Mouse (Mus musculus) stomach, embryonic 16.5 days (tissue): ENCODE measurements at regions not wholly inside any gene's neighbourhood (a gene's known extent, or its start where the extent isn't known, plus 50 kb on each side); places are given as distances from the start of the nearest gene placed in this dataset.

Experiments
- ATAC-seq: fragments of 200-750 bp; cut with Nextera tagmentation; 2 replicates; pipeline ENCODE4 v1.8.0; 2017; ENCODE audit warnings: moderate number of reproducible peaks, moderate TSS enrichment; ENCODE audit not compliant: insufficient read depth, low FRiP score
- H3K27ac ChIP-seq: fragments of 300-500 bp; sonication (generic); 2 replicates; pipeline ENCODE4 v1.5.1; 2014; ENCODE audit warnings: low read length
- H3K27me3 ChIP-seq: fragments of 300-500 bp; sonication (generic); 2 replicates; pipeline ENCODE4 v1.6.1; 2014; ENCODE audit warnings: low read length, control low read depth, mixed read lengths; ENCODE audit not compliant: control insufficient read depth, insufficient read depth
- H3K36me3 ChIP-seq: fragments of 300-500 bp; sonication (generic); 2 replicates; pipeline ENCODE4 v1.6.1; 2014; ENCODE audit warnings: low read length; ENCODE audit not compliant: control insufficient read depth, insufficient read depth
- H3K4me1 ChIP-seq: fragments of 300-500 bp; sonication (generic); 2 replicates; pipeline ENCODE4 v1.6.1; 2014; ENCODE audit warnings: low read length, control low read depth, mixed read lengths; ENCODE audit not compliant: control insufficient read depth, insufficient read depth
- H3K4me2 ChIP-seq: fragments of 300-500 bp; sonication (generic); 2 replicates; pipeline ENCODE4 v1.6.1; 2014; ENCODE audit warnings: low read depth, low read length, mixed read lengths
- H3K4me3 ChIP-seq: fragments of 300-500 bp; sonication (generic); replicated peaks from 2 replicates; pipeline ENCODE4 v1.5.1; 2014; ENCODE audit warnings: mild to moderate bottlenecking, low read length
- H3K9ac ChIP-seq: fragments of 300-500 bp; sonication (generic); 2 replicates; pipeline ENCODE4 v1.6.1; 2014; ENCODE audit warnings: low read length
- H3K9me3 ChIP-seq: fragments of 300-500 bp; sonication (generic); replicated peaks from 2 replicates; pipeline ENCODE4 v1.6.1; 2016; ENCODE audit warnings: low read length, control low read depth; ENCODE audit not compliant: control insufficient read depth
- WGBS: fragments of 180-500 bp; shearing (Covaris S2); extraction: QIAGEN DNeasy Blood & Tissue Kit; methylation state at CpG from one replicate; pipeline ENCODE4 v1.1.7; 2014; 5-methylcytosine and 5-hydroxymethylcytosine counted together

GRCm38 (mm10) chr4:127862875-127863274, 107.9 kb downstream of the CK137956 start:
- H3K9me3 ChIP-seq, result no peaks in the 10 kb centered on the region
- H3K36me3 ChIP-seq, result no peaks in the 10 kb centered on the region
- no peak overlapping the region for H3K4me2 ChIP-seq
- 89% methylated on average over 5 of the region's 5 CpGs for WGBS
- no peak for ATAC-seq
- H3K4me3 ChIP-seq, result no peak overlapping the region
- no peak overlapping the region for H3K27ac ChIP-seq
- no peak overlapping the region for H3K9ac ChIP-seq
- H3K4me1 ChIP-seq, result no peaks in the 10 kb centered on the region
- H3K27me3 ChIP-seq, result no peaks in the 10 kb centered on the region

GRCm38 (mm10) chr4:127861319-127862117, 109.2 kb downstream of the CK137956 start:
- H3K4me1 ChIP-seq, result no peaks in the 10 kb centered on the region
- no peaks in the 10 kb centered on the region for H3K9me3 ChIP-seq
- ATAC-seq, result no peak
- WGBS, result 66% methylated on average over 16 of the region's 16 CpGs
- H3K27me3 ChIP-seq, result no peaks in the 10 kb centered on the region
- H3K9ac ChIP-seq, result no peak overlapping the region
- no peaks in the 10 kb centered on the region for H3K36me3 ChIP-seq
- H3K27ac ChIP-seq, result no peak overlapping the region
- H3K4me2 ChIP-seq, result no peak overlapping the region
- no peak overlapping the region for H3K4me3 ChIP-seq

- no peaks in the 10 kb centered on the region for H3K9me3 ChIP-seq
- H3K4me3 ChIP-seq, result no peak overlapping the region
- no peak overlapping the region for H3K9ac ChIP-seq
- no peak overlapping the region for H3K27ac ChIP-seq
- WGBS, result 77% methylated on average over 4 of the region's 4 CpGs
- H3K4me2 ChIP-seq, result no peak overlapping the region
- no peak for ATAC-seq
- H3K36me3 ChIP-seq, result no peaks in the 10 kb centered on the region
- H3K4me1 ChIP-seq, result no peaks in the 10 kb centered on the region
- H3K27me3 ChIP-seq, result no peaks in the 10 kb centered on the region
Measured at GRCm38 (mm10) chr4:127860271-127860670, 110.5 kb downstream of the CK137956 start.

GRCm38 (mm10) chr4:127859505-127859904, 111.2 kb downstream of the CK137956 start:
- Histone ChIP-seq H3K9me3 (no peaks in the 10 kb centered on the region), H3K36me3 (no peaks in the 10 kb centered on the region), H3K27me3 (no peaks in the 10 kb centered on the region), H3K4me3 (no peak overlapping the region), H3K4me1 (no peaks in the 10 kb centered on the region), H3K4me2 (no peak overlapping the region), H3K27ac (no peak overlapping the region), H3K9ac (no peak overlapping the region)
- WGBS, result 81% methylated on average over 6 of the region's 6 CpGs
- no peak for ATAC-seq

- no peak overlapping the region for H3K4me2 ChIP-seq
- ATAC-seq, result no peak
- no peaks in the 10 kb centered on the region for H3K4me1 ChIP-seq
- 85% methylated on average over 3 of the region's 3 CpGs for WGBS
- H3K9ac ChIP-seq, result no peak overlapping the region
- H3K4me3 ChIP-seq, result no peak overlapping the region
- no peaks in the 10 kb centered on the region for H3K36me3 ChIP-seq
- H3K27ac ChIP-seq, result no peak overlapping the region
- no peaks in the 10 kb centered on the region for H3K27me3 ChIP-seq
- no peaks in the 10 kb centered on the region for H3K9me3 ChIP-seq
Measured at GRCm38 (mm10) chr4:127858566-127858965, 112.2 kb downstream of the CK137956 start.

- Histone ChIP-seq H3K4me3 (no peak overlapping the region), H3K4me2 (no peak overlapping the region), H3K36me3 (no peaks in the 10 kb centered on the region), H3K27ac (no peak overlapping the region), H3K4me1 (no peaks in the 10 kb centered on the region), H3K9ac (no peak overlapping the region), H3K27me3 (no peaks in the 10 kb centered on the region), H3K9me3 (no peaks in the 10 kb centered on the region)
- WGBS, result 74% methylated on average over 1 of the region's 1 CpGs
- no peak for ATAC-seq
Measured at GRCm38 (mm10) chr4:127855836-127856235, 114.9 kb downstream of the CK137956 start.

- Histone ChIP-seq H3K9me3 (no peaks in the 10 kb centered on the region), H3K4me2 (no peak overlapping the region), H3K27ac (no peak overlapping the region), H3K27me3 (no peaks in the 10 kb centered on the region), H3K4me3 (no peak overlapping the region), H3K9ac (no peak overlapping the region), H3K4me1 (no peaks in the 10 kb centered on the region), H3K36me3 (no peaks in the 10 kb centered on the region)
- 84% methylated on average over 3 of the region's 3 CpGs for WGBS
- ATAC-seq, result no peak
Measured at GRCm38 (mm10) chr4:127854776-127855409, 115.9 kb downstream of the CK137956 start.

- no peaks in the 10 kb centered on the region for H3K4me1 ChIP-seq
- no peak overlapping the region for H3K27ac ChIP-seq
- H3K9ac ChIP-seq, result no peak overlapping the region
- no peaks in the 10 kb centered on the region for H3K27me3 ChIP-seq
- no peak overlapping the region for H3K4me2 ChIP-seq
- ATAC-seq, result no peak
- WGBS, result 77% methylated on average over 5 of the region's 5 CpGs
- H3K36me3 ChIP-seq, result no peaks in the 10 kb centered on the region
- H3K9me3 ChIP-seq, result no peaks in the 10 kb centered on the region
- H3K4me3 ChIP-seq, result no peak overlapping the region
Measured at GRCm38 (mm10) chr4:127849306-127849705, 121.4 kb downstream of the CK137956 start.

- H3K9me3 ChIP-seq, result no peaks in the 10 kb centered on the region
Measured at GRCm38 (mm10) chr4:127846321-127846720, 124.4 kb downstream of the CK137956 start.

More at GRCm38 (mm10) chr4:127846321-127846720, 124.4 kb downstream of the CK137956 start:
- no peaks in the 10 kb centered on the region for H3K4me1 ChIP-seq
- no peak overlapping the region for H3K9ac ChIP-seq
- H3K27me3 ChIP-seq, result no peaks in the 10 kb centered on the region
- no peak overlapping the region for H3K4me3 ChIP-seq
- no peak overlapping the region for H3K4me2 ChIP-seq
- 28% methylated on average over 3 of the region's 3 CpGs for WGBS
- no peaks in the 10 kb centered on the region for H3K36me3 ChIP-seq
- no peak for ATAC-seq
- H3K27ac ChIP-seq, result no peak overlapping the region
